Mouse (Mus musculus): Measurements from ENCODE around the gene Syngr4. TPM values are rescaled to one million over a fixed set of nuclear protein-coding genes. Genes with fewer than 3 reads are reported as not detected.
A peak's percentile ranks its signal among the peaks of the same experiment; 100 is the strongest.
"Not testable (repeated sequence)": the region's sequence is repeated elsewhere in the genome, so short reads cannot be mapped to it uniquely, and the experiment has no call there.

The Syngr4 gene
- polyA plus RNA-seq (2016; fragmentation: Nextera tagmentation; extraction: Ambion mirVana): 0.52 TPM in 1 of 2 replicates, not detected in the other

DNA sequence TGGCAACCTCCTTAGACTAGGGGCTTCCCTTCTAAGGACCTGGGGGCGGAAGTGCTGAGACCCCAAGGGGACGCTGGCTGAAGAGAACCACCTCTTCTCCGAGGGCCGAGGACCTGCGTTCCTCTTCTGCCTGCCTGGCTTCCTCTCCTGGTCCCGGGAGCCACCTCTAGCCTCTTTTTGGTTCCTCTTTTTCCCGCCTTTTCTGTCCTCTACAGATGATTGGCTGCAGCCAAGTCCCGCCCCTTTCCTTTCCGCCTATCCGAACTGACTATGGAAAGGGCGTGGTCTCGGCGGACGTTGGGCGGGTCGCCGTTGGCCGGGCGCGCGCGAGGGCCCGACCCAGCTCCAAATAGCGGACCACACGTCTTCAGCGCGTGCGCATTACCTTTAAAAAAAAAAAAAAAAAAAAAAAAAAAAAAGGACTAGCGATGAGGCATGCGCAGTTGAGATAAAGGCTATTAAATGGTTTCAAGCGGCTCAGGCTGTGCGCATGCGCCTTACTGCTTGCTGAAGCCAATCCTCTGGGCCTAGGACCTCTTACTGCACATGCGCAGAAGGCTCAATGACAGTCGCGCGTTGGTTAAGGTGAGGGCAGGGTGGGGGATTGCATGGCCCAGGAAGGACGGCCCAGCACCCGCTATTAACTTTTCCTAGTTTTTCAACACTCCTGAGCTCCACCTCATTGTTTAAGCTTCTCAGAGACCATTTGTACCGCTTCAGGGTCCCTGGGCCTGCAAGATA is at the start of gene Syngr4, which contains the start of gene Tmem143:
TSS of gene Syngr4 (minus strand) at position 198 of the 741 bp plus-strand sequence.
TSS of gene Tmem143 (plus strand) at position 425 of the 741 bp plus-strand sequence.
- peaks cover 9% of the 10 kb centered on the region; the same call in 1 of the 2 replicates for H3K27me3 ChIP-seq
- no peaks in the 10 kb centered on the region for H3K36me3 ChIP-seq
- WGBS: under 1% methylated on average over 40 of the region's 40 CpGs
- H3K4me3 ChIP-seq: peak within 1 kb of the TSS; percentile 47
- peak within 1 kb of the TSS; percentile 67 for H3K4me2 ChIP-seq (replicated peaks)
- H3K9ac ChIP-seq: peak within 1 kb of the TSS; percentile 70
- peak within 1 kb of the TSS; percentile 77 for H3K27ac ChIP-seq
- peaks cover 8% of the 10 kb centered on the region; the same call in 1 of the 2 replicates for H3K4me1 ChIP-seq
- ATAC-seq (ENCODE audit: low FRiP score): peak; percentile 90
- H3K9me3 ChIP-seq (replicated peaks): no peaks in the 10 kb centered on the region

DNA sequence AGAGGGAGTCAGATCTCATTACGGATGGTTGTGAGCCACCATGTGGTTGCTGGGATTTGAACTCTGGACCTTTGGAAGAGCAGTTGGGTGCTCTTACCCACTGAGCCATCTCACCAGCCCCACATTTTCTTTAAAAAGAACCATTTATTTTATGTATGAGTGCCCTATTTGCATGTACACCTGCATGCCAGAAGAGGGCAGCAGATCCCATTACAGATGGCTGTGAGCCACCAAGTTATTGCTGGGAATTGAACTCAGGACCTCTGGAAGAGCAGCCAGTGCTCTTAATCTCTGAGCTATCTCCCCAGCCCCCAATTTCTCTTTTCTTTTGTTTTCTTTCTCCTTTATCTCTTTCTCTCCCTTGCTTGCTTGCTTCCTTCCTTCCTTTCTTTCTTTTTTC is 46.8 kb upstream of the Syngr4 start:
- H3K9ac ChIP-seq; ATAC-seq (ENCODE audit: low FRiP score); H3K4me2 ChIP-seq (replicated peaks); H3K4me1 ChIP-seq; H3K27me3 ChIP-seq; H3K4me3 ChIP-seq; H3K36me3 ChIP-seq; H3K27ac ChIP-seq; H3K9me3 ChIP-seq (replicated peaks): not testable (repeated sequence)
- 76% methylated on average over 1 of the region's 1 CpGs for WGBS

DNA sequence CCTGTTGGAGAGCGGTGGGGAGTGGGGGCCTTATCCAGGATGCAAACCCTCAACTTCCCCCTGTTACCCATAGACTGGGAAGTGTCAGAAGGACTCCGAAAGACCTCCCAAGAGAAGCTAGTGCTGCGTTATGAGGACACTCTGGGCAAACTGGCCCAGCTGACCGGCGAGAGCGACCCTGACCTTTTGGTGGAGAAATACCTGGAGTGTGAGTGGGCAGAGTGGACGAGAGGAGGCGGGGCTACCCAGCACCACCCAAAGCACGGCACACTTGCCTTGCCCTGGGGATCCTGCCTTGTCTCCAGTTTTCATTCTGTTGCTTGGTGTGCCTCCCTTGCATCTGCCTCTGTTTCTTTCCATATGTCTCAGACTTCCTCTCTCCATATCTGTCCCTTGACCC is 45.5 kb upstream of the Syngr4 start:
- 83% methylated on average over 9 of the region's 9 CpGs for WGBS
- no peaks in the 10 kb centered on the region for H3K36me3 ChIP-seq

DNA sequence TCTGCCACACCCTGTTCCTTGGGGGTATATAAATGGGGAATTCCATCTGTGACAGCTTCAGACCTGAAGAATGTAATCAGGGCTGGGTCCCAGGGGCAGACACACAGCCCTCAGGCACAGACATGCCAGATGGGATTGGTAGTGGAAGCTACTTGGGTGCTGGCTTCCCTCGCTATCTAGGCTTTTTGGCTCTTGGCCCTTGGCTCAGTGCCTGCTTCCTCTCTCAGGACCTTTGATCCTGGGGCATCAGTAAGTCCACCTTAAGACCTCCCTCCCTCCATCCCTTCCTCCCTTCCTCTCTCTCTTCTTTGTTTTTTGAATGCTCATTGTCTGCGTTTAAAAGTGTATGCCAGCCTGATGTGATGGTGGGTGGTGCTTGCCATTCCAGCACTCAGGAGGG is 43.3 kb upstream of the Syngr4 start:
- 51% methylated on average over 2 of the region's 2 CpGs for WGBS
- Histone ChIP-seq H3K27ac (no peak overlapping the region), H3K27me3 (no peaks in the 10 kb centered on the region), H3K36me3 (no peaks in the 10 kb centered on the region), H3K4me1 (no peaks in the 10 kb centered on the region), H3K9me3 (replicated peaks) (no peaks in the 10 kb centered on the region), H3K4me3 (no peak overlapping the region), H3K9ac (no peak overlapping the region), H3K4me2 (replicated peaks) (no peak overlapping the region)
- no peak for ATAC-seq (ENCODE audit: low FRiP score)

More for the DNA sequence above, 45.5 kb upstream of the Syngr4 start:
- Histone ChIP-seq H3K9ac (no peak overlapping the region), H3K27ac (no peak overlapping the region), H3K9me3 (replicated peaks) (no peaks in the 10 kb centered on the region), H3K4me3 (no peak overlapping the region), H3K4me1 (no peaks in the 10 kb centered on the region), H3K27me3 (no peaks in the 10 kb centered on the region), H3K4me2 (replicated peaks) (no peak overlapping the region)
- ATAC-seq (ENCODE audit: low FRiP score): no peak

DNA sequence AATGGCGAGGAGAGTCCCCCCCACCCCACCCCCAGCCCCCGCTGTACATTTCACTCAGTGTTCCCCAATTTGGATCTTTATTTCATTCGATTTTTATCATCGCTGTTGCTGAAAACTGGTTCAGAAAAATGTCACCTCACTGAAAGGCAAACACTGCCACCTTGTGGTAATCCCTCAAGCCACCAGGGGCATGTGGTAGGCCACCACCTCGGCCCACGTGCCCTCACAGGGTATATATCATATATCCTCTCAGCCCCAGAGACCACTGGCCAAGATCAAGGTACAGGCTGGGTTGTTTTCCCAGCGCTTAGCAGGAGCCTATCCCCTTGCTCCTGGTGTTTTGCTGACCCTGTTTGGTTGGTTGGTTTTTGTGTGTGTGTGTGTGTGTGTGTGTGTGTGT is 38.6 kb upstream of the Syngr4 start:
- Histone ChIP-seq H3K4me3 (no peak overlapping the region), H3K27ac (no peak overlapping the region), H3K4me1 (no peaks in the 10 kb centered on the region), H3K27me3 (no peaks in the 10 kb centered on the region), H3K36me3 (no peaks in the 10 kb centered on the region), H3K4me2 (replicated peaks) (no peak overlapping the region), H3K9ac (no peak overlapping the region), H3K9me3 (replicated peaks) (peaks cover 9% of the 10 kb centered on the region; the same call in 1 of the 2 replicates)
- 34% methylated on average over 7 of the region's 7 CpGs for WGBS
- ATAC-seq (ENCODE audit: low FRiP score): 0 out of 2 replicates have a peak, but pooled peaks have one; percentile 43

DNA sequence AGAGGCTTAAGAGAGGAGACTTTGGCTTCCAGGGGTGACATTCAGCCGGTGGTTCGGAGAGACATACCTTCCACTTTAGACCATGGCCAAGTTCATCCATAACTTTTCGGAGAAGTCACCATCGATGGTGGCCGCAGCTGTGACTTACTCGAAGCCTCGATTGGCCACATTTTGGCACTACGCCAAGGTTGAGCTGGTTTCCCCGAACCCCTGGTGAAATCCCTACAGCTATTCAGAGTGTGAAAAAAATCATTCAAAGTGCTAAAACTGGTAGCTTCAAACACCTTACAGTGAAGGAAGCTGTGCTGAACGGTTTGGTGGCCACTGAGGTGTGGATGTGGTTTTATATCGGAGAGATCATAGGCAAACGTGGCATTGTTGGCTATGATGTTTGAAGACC is 37.3 kb upstream of the Syngr4 start:
- H3K36me3 ChIP-seq; H3K4me3 ChIP-seq; ATAC-seq (ENCODE audit: low FRiP score); H3K4me1 ChIP-seq; H3K27me3 ChIP-seq; H3K4me2 ChIP-seq (replicated peaks); H3K9me3 ChIP-seq (replicated peaks); H3K9ac ChIP-seq; H3K27ac ChIP-seq: not testable (repeated sequence)
- 91% methylated on average over 12 of the region's 12 CpGs for WGBS

DNA sequence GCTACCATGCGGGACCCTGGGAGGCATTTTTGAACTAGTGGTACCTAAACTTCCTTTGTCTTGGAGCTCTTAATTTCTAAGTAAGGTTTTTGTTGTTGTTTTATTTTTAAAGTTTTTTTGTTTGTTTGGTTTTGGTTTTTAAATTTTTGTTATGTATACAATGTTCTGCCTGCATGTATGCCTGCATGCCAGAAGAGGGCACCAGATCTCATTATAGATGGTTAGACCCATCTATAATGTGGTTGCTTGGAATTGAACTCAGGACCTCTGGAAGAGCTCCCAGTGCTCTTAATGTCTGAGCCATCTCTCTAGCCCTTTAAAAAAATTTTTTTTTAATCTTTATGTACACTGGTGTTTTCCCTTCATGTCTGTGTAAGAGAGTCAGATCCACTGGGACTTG is 33.2 kb upstream of the Syngr4 start:
- H3K27me3 ChIP-seq: peaks cover 23% of the 10 kb centered on the region
- peaks cover 9% of the 10 kb centered on the region; the same call in 1 of the 2 replicates for H3K9me3 ChIP-seq (replicated peaks)
- no peak overlapping the region for H3K4me3 ChIP-seq
- no peaks in the 10 kb centered on the region for H3K36me3 ChIP-seq
- no peak overlapping the region for H3K27ac ChIP-seq
- ATAC-seq (ENCODE audit: low FRiP score): no peak
- no peak overlapping the region for H3K9ac ChIP-seq
- no peaks in the 10 kb centered on the region for H3K4me1 ChIP-seq
- WGBS: 88% methylated on average over 1 of the region's 1 CpGs
- H3K4me2 ChIP-seq (replicated peaks): no peak overlapping the region

DNA sequence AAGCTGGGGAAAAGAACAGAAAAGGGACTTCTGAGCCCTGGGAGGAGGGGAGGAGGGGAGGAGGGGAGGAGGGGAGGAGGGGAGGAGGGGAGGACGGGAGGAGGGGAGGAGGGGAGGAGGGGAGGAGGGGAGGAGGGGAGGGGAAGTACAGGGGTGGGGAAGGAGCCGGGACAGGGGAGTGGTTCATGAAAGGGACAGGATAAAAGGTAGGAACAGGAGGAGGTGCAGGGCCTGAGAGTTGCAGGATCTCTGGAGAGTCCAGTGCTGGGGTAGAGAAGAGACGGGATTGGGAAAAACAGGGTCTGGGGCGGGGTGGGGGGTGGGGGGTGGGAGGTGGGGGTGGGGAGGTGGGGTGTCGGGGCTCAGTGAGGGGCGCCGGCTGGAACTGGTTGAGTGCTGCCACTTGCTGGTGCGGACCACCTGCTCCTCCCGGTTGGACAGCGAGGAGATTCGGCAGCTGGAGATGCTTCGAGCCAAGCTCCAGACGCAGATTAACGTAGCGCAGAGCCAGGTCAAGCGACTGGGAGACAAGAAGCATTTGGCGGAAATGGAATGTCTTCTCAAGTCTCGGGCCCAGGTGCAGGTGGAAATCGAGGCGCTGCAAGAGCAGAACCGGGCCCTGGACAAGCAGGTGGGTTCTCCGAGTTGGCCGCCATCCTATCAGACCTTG is 32.2 kb upstream of the Syngr4 start:
- ATAC-seq (ENCODE audit: low FRiP score): no peak
- 23% methylated on average over 16 of the region's 23 CpGs for WGBS
- H3K4me2 ChIP-seq (replicated peaks): peak overlapping the region; percentile 21; the same call in 1 of the 2 replicates
- no peak overlapping the region for H3K27ac ChIP-seq
- peaks cover 9% of the 10 kb centered on the region; the same call in 1 of the 2 replicates for H3K9me3 ChIP-seq (replicated peaks)
- no peaks in the 10 kb centered on the region for H3K4me1 ChIP-seq
- H3K4me3 ChIP-seq: no peak overlapping the region
- peaks cover 23% of the 10 kb centered on the region for H3K27me3 ChIP-seq
- no peak overlapping the region for H3K9ac ChIP-seq
- no peaks in the 10 kb centered on the region for H3K36me3 ChIP-seq

DNA sequence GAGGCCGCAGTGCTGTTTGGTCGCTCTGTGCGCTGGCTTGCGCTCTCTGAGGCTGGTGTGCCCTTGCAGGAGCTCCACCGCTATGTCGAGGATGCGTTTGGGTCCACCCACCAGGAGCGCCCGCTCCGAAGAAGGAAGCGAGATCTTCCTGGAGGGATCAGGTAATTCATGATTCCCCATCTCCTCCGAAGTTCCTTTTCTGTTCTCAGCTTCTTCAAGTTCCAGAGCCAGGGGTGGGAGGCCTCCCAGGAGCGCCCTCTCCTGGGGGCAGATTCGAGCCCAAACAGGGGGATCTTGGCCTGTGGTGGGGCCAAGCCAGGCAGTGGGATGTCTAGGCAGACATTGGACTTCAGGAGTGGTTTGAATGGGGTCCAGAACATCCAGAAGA is 27.9 kb upstream of the Syngr4 start:
- Histone ChIP-seq H3K4me3 (peak overlapping the region; percentile 42), H3K36me3 (no peaks in the 10 kb centered on the region), H3K4me2 (replicated peaks) (peak overlapping the region; percentile 61), H3K27ac (no peak overlapping the region), H3K9ac (no peak overlapping the region), H3K9me3 (replicated peaks) (no peaks in the 10 kb centered on the region), H3K27me3 (peaks cover 34% of the 10 kb centered on the region), H3K4me1 (peaks cover 9% of the 10 kb centered on the region)
- 12% methylated on average over 14 of the region's 14 CpGs for WGBS
- no peak for ATAC-seq (ENCODE audit: low FRiP score)

DNA sequence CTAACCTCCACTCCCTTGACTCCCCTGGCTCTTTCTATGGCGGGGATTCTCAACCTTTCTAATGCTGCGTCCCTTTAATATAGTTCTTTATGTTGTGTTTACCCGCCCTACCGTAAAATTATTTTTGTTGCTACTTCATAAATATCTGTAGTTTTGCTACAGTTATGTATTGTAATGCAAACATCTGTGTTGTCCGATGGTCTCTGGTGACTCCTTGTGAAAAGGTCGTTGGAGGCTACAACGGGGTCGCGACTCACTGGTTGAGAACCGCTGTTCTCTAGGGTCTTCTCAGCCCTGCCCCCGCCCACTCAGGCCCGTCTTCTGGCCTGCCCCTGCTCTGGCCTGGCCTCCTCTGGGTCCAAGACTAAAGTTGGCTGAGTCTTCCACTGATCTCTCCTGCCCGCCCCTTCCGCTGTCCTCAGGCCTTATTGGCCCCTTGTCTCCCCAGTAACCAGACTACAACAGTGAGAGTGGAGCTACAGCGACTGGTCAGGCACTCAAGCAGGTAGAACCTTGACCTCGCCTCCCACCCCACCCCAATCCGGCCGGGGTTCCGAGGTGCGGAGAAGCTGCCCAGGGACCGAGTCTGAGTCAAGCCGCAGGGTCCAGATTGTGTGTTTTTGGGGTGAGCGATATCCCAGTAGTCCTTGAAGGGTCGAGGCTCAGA is 27.4 kb upstream of the Syngr4 start, which contains the start of gene Ccdc114:
TSS of gene Ccdc114 (plus strand) at position 311 of the 667 bp plus-strand sequence.
- 6% methylated on average over 24 of the region's 24 CpGs for WGBS

DNA sequence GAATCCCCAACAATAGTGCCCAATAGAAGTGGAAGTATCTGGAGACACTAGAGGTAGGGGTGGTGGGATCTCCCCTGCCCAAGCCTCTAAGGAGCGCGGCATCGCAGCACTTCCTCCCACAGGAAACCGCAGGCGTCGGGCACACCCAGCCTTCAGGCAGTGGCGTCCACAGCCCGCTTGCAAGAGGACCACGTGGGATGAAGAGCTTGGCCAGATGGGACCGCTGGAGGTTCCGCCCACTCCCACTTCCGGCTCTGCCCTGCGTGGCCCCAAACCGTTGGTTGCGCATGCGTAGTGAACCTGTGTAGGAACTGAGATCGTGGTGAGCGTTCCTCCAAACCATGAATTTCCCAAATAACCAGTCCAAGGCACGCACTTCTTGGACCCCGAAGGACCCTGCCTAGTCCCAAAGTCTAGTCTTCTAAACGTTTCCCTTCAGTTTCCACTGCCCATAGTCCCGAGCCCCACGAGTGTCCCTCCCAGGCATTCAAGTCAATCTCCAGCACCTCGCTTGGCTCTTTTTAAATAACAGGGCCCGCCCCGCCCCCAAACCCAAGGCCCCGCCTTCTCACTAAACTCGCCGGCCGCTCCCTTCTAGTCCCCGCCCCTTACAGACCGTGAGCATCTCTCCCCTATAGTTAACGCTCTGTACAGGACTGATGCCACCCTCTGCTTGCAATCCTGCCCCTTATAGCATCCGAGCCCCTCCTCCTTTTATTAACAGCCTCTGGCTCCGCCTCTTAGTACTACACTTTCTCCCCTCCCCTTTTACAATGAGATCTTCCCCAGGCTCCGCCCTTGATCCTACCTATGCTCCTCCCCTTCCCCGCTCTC is 26.6 kb upstream of the Syngr4 start:
- under 1% methylated on average over 36 of the region's 37 CpGs for WGBS
- Histone ChIP-seq H3K4me2 (replicated peaks) (peak overlapping the region; percentile 61), H3K36me3 (no peaks in the 10 kb centered on the region), H3K27me3 (peaks cover 24% of the 10 kb centered on the region), H3K4me3 (peak overlapping the region; percentile 42), H3K9ac (peak overlapping the region; percentile 50), H3K27ac (peak overlapping the region; percentile 88), H3K4me1 (peaks cover 9% of the 10 kb centered on the region), H3K9me3 (replicated peaks) (no peaks in the 10 kb centered on the region)
- peak; percentile 91 for ATAC-seq (ENCODE audit: low FRiP score)

More for the DNA sequence above, 27.4 kb upstream of the Syngr4 start, which contains the start of gene Ccdc114:
- H3K9ac ChIP-seq: peak within 1 kb of the TSS; percentile 50; the same call in 1 of the 2 replicates
- peak; percentile 36 for ATAC-seq (ENCODE audit: low FRiP score)
- peak within 1 kb of the TSS; percentile 61 for H3K4me2 ChIP-seq (replicated peaks)
- H3K9me3 ChIP-seq (replicated peaks): no peaks in the 10 kb centered on the region
- H3K4me3 ChIP-seq: peak within 1 kb of the TSS; percentile 42
- peak within 1 kb of the TSS; percentile 88 for H3K27ac ChIP-seq
- peaks cover 9% of the 10 kb centered on the region for H3K4me1 ChIP-seq
- H3K27me3 ChIP-seq: peaks cover 29% of the 10 kb centered on the region
- no peaks in the 10 kb centered on the region for H3K36me3 ChIP-seq

All from hindbrain, embryonic 12.5 days (tissue).